Comparison of ENCODE assay signal across 16 mouse cellular contexts in the genomic region with DNA sequence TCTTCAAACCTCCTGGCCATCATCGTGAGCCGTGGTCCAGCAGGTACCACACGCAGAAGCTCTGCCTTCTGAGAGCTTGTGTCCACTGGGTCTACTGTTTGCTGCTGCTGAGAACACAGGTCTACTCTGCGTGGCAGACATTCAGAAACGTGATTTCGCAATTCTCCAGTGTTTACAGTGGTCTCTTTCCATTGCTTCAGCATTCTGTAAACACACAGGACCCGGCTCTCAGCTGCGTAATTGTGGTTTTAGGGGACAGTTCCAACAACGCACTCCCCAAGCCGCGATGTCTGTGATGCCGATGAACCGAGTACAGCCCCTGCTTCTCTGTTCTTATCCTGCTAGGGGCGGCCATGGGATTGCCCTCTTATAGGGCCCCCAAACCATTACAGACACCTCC. TPM values are rescaled to one million over a fixed set of nuclear protein-coding genes. Genes with fewer than 3 reads are reported as not detected.
DNase-seq lines count a peak whose midpoint lies in the region; ATAC-seq and TF ChIP-seq lines count a peak whose summit lies in the region.
"Had no signal": no experiment of that assay in that cellular context is flagged by ENCODE, and none has a peak within 500 bp of the region (broad histone marks: within the 10 kb centered on the region; RNA-seq: fewer than 3 reads in every experiment).

No protein-coding gene starts in this region.

- no peak overlapping the region for H3K4me2 ChIP-seq in kidney, embryonic 16.5 days (replicated peaks; ENCODE audit: low read depth, low read length)
- H3K4me2 ChIP-seq in liver, embryonic 16.5 days (ENCODE audit: low read depth, low read length): no peak overlapping the region
- H3K4me2 ChIP-seq in myocyte (ENCODE audit: low read depth): no peak overlapping the region
- H3K4me2 ChIP-seq: limb, embryonic 12.5 days; midbrain, embryonic 13.5 days; neural tube, embryonic 12.5 days had no signal

- H3K4me1 ChIP-seq in kidney, embryonic 16.5 days (ENCODE audit: insufficient read depth, low read length): peaks cover 18% of the 10 kb centered on the region
- H3K4me1 ChIP-seq in liver, embryonic 16.5 days (ENCODE audit: control insufficient read depth, low read depth, low read length): peaks cover 3% of the 10 kb centered on the region
- H3K4me1 ChIP-seq: midbrain, embryonic 13.5 days had no signal

- DNase-seq in kidney, postnatal 10 days: peak; percentile 48
- DNase-seq in cerebellum, adult 18-20 months: no peak
- no peak for DNase-seq in left cerebral cortex, adult 8-10 months (ENCODE audit: low spot score in 2 of 2)
- DNase-seq in thymus, postnatal 14 days: no peak
- DNase-seq: adrenal gland, postnatal 36 days; cerebellum, adult 11-12 months; gastrocnemius, postnatal 10 days; layer of hippocampus, postnatal 36 days; right cerebral cortex, adult 18-20 months had no signal

- no peak overlapping the region for H3K4me3 ChIP-seq in kidney, embryonic 16.5 days (ENCODE audit: low read length)
- H3K4me3 ChIP-seq in liver, embryonic 16.5 days (ENCODE audit: low read depth, low read length): no peak overlapping the region
- no peak overlapping the region for H3K4me3 ChIP-seq in myocyte
- H3K4me3 ChIP-seq: limb, embryonic 12.5 days; midbrain, embryonic 13.5 days; neural tube, embryonic 12.5 days had no signal

- no peak for TF ChIP-seq POLR2A in myocyte (IDR thresholded peaks at IDR 0.05; ENCODE audit: insufficient read length, low read depth)

- no peaks in the 10 kb centered on the region for H3K79me2 ChIP-seq in myocyte (ENCODE audit: control insufficient read depth, insufficient read depth)

- H3ac ChIP-seq in myocyte (ENCODE audit: control insufficient read depth, insufficient read length): no peak overlapping the region

- 81% methylated on average over 14 of the region's 14 CpGs for WGBS in kidney, embryonic 16.5 days
- 55% methylated on average over 14 of the region's 14 CpGs for WGBS in liver, embryonic 16.5 days (ENCODE audit: insufficient replicate concordance)

- no peaks in the 10 kb centered on the region for H3K36me3 ChIP-seq in kidney, embryonic 16.5 days (ENCODE audit: insufficient read depth, low read length)
- H3K36me3 ChIP-seq in liver, embryonic 16.5 days (ENCODE audit: control insufficient read depth, insufficient read depth): no peaks in the 10 kb centered on the region
- H3K36me3 ChIP-seq in myocyte (ENCODE audit: control insufficient read depth, insufficient read depth): no peaks in the 10 kb centered on the region
- H3K36me3 ChIP-seq: limb, embryonic 12.5 days; midbrain, embryonic 13.5 days; neural tube, embryonic 12.5 days had no signal

- H3K9me3 ChIP-seq in kidney, embryonic 16.5 days (ENCODE audit: low read length): no peaks in the 10 kb centered on the region; the same call in 1 of the 2 replicates
- H3K9me3 ChIP-seq in liver, embryonic 16.5 days (replicated peaks; ENCODE audit: control insufficient read depth, low read length): no peaks in the 10 kb centered on the region
- H3K9me3 ChIP-seq: limb, embryonic 12.5 days; midbrain, embryonic 13.5 days had no signal

- no peaks in the 10 kb centered on the region for H3K27me3 ChIP-seq in kidney, embryonic 16.5 days (ENCODE audit: insufficient read depth, low read length)
- no peaks in the 10 kb centered on the region; the same call in 1 of the 2 replicates for H3K27me3 ChIP-seq in liver, embryonic 16.5 days (ENCODE audit: control insufficient read depth, insufficient read depth, low read depth, low read length)
- H3K27me3 ChIP-seq in myocyte (ENCODE audit: control insufficient read depth, insufficient read depth, insufficient read length): no peaks in the 10 kb centered on the region
- H3K27me3 ChIP-seq: limb, embryonic 12.5 days; midbrain, embryonic 13.5 days; neural tube, embryonic 12.5 days had no signal

- ATAC-seq in kidney, embryonic 16.5 days (ENCODE audit: low FRiP score, low TSS enrichment): no peak
- ATAC-seq in granulocyte monocyte progenitor cell, adult 5-6 weeks (replicated peaks; ENCODE audit: poor library complexity, severe bottlenecking): peak; percentile 52
- peak; percentile 76 for ATAC-seq in liver, embryonic 16.5 days (ENCODE audit: low read depth)
- ATAC-seq: midbrain, embryonic 13.5 days had no signal

- no peak overlapping the region for H3K27ac ChIP-seq in kidney, embryonic 16.5 days (ENCODE audit: low read length)
- no peak overlapping the region for H3K27ac ChIP-seq in liver, embryonic 16.5 days (ENCODE audit: low read length)
- H3K27ac ChIP-seq: limb, embryonic 12.5 days; midbrain, embryonic 13.5 days; neural tube, embryonic 12.5 days had no signal

- H3K9ac ChIP-seq in kidney, embryonic 16.5 days (replicated peaks; ENCODE audit: low read length): no peak overlapping the region
- H3K9ac ChIP-seq in liver, embryonic 16.5 days (ENCODE audit: low read depth, low read length): 0 out of 2 replicates have a peak overlapping the region, but pooled peaks have one; percentile 30
- H3K9ac ChIP-seq: limb, embryonic 12.5 days; midbrain, embryonic 13.5 days; neural tube, embryonic 12.5 days had no signal

TF ChIP-seq in myocyte, 11 proteins besides CTCF, POLR2A, EP300 and RAD21:
- TF ChIP-seq MYOD1 (IDR thresholded peaks at IDR 0.05; ENCODE audit: control insufficient read depth in 1 of 3, insufficient read length in 2 of 3, low read depth in 2 of 3): no peak
- TF ChIP-seq TCF12 (IDR thresholded peaks at IDR 0.05; ENCODE audit: insufficient read depth, poor library complexity, severe bottlenecking): no peak
- TF ChIP-seq SRF (IDR thresholded peaks at IDR 0.05; ENCODE audit: control insufficient read depth, insufficient read length, low read depth): no peak
- no peak for TF ChIP-seq TCF3 (IDR thresholded peaks at IDR 0.05; ENCODE audit: insufficient read length, low read depth)
- TF ChIP-seq POLR2AphosphoS2 (IDR thresholded peaks at IDR 0.05; ENCODE audit: insufficient read length, low read depth): peak; percentile 39
- peak; percentile 75 for TF ChIP-seq CEBPB (IDR thresholded peaks at IDR 0.05; ENCODE audit: insufficient read depth, poor library complexity, severe bottlenecking)

RNA-seq across cellular contexts. Expression of a gene that starts 16.1 kb away (rescaled TPM):
- 148 and 149 TPM in 2 replicates for polyA plus RNA-seq in kidney, embryonic 16.5 days (2015; fragmentation: Nextera tagmentation; extraction: Ambion mirVana)
- total RNA-seq in granulocyte monocyte progenitor cell, adult 5-6 weeks (2014; fragmentation: Nextera tagmentation): 15.4 and 30.7 TPM in 2 replicates
- total RNA-seq in granulocyte monocyte progenitor cell, adult 5-6 weeks (2017): 8.7 and 13.1 TPM in 2 replicates
- 24.9 and 25.2 TPM in 2 replicates for polyA plus RNA-seq in liver, embryonic 16.5 days (2015; fragmentation: Nextera tagmentation; extraction: Ambion mirVana)
- 89.9 TPM for polyA plus RNA-seq in myocyte (2012; fragmentation: generic; extraction: Trizol)
- 10 to 100 TPM; 27.8 to 34.4 (median 30.4) TPM for total RNA-seq in left cerebral cortex, adult 8-10 months (2022)
